Mouse (Mus musculus): ENCODE measurements around the gene Tmem127.
"Not testable (repeated sequence)": the region's sequence is repeated elsewhere in the genome, so short reads cannot be mapped to it uniquely, and the experiment has no call there.

Gene Tmem127

DNA sequence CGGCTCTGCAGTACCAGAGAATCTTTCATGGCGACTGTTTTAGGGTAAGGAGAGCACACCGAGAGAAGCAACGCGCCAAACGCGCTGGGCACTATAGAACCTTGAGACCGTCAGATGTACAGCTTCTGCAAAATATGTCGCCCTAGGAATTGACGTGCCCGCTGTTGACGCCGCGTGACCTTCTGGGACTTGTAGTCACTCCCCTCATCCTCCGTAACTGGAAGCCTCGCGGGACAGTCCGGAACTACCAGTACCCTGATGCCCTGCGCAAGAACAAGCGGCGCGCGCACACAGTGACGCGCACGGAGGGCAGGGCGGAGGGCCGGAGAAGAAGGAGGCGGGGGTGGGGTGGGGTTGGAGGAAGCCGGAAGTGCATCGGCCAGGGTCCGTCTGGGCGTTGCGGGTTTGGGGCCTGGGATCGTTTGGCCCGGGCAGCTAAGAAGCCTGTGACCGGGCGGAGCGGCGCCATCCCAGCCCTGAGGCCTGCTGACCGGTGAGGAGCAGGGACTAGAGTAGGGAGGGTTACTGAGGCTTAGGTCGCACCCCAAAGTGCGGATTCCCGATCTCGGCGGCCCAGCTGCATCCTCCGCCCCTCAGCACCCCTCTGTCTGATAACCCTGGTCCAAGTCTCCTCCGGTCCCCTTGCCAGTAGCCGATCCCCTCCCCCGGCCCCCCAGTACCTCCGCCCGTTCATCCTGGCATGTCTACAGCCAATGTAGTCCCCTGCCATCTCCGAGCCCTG is at the start of gene Tmem127, which contains the start of gene Ciao1:
Tmem127 (plus strand) TSS at position 317 of the 742 bp plus-strand sequence.
Ciao1 (minus strand) TSS at position 225 of the 742 bp plus-strand sequence.
- DNase-seq, result peak; percentile 98

- peak; percentile 21 for DNase-seq
Observed at GRCm38 (mm10) chr2:127204932-127205331, 42.8 kb upstream of the Tmem127 start.

DNA sequence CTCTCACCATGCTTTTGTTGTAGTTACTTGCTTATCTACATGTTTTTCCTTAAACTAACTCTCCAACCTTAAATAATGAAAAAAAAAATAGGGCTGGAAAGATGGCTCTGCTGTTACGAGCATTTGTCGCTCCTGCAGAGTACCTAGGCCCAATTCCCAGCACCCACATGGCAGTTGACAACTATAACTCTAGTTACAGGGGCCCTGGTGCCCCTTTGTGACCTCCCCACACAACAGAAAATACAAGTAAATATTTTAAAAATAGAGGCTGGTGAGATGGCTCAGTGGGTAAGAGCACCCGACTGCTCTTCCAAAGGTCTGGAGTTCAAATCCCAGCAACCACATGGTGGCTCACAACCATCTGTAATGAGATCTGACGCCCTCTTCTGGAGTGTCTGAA is 41.8 kb upstream of the Tmem127 start:
- DNase-seq, result not testable (repeated sequence)

- no peak for DNase-seq
Observed at GRCm38 (mm10) chr2:127206916-127207315, 40.8 kb upstream of the Tmem127 start.

DNA sequence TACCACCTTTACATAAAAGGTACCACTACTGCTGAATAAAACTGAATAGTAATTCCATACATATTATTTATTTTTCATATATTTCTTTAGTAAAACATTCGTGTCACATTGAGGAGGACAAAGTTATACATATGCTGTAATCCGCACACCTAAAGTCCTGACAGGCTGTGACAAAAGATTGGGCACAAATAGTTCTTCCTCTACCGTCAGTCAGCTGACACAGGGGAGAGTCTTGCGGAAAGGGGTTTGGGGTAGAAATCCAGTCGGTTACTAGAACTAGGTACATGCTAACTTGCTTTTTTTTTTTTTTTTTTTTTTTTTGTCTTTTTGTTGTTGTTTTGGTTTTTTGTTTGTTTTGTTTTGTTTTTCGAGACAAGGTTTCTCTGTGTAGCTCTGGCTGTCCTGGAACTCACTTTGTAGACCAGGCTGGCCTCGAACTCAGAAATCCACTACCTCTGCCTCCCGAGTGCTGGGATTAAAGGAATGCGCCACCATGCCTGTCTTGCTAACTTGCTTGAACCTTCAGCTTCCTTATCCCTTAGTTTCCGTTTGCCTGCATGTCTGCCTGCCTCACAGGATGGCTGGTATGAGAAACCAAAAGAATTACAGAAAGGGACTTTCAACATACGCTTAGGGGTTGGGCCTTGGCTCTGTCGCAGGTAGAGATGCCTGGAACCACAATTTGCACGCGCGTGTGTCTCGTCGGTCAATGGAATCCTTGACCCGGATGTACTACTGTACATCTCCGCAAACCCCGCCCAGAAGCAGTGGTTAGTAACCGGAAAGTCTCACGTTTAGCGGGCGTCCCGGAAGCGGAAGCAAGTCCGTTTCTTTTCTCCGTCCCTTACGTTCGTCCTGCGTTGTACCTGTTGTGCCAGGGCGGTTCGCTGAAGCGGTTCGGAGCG is 39.9 kb upstream of the Tmem127 start, which contains the start of the genes 1810024B03Rik and Snrnp200:
1810024B03Rik (minus strand) TSS at position 734 of the 905 bp plus-strand sequence.
Snrnp200 (plus strand) TSS at position 840 of the 905 bp plus-strand sequence.
- DNase-seq, result peak; percentile 95

- no peak for DNase-seq
Observed at GRCm38 (mm10) chr2:127208452-127208769, 39.3 kb upstream of the Tmem127 start.

DNA sequence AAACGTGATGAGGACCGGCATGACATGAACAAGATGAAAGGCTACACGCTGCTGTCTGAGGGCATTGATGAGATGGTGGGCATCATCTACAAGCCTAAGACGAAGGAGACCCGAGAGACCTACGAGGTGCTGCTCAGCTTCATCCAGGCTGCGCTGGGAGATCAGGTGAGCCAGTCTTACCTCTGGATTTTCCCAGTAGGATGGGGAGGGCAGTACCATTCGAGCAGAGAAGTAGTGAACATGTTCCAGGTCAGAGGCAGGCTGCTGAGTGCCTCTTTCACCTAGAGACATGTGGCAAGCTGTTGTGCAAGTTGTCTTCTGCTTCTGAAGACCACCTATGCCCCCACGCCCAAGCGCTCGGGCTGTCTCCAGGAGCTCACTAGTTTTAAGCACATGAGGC is 37.0 kb upstream of the Tmem127 start:
- DNase-seq, result no peak

DNA sequence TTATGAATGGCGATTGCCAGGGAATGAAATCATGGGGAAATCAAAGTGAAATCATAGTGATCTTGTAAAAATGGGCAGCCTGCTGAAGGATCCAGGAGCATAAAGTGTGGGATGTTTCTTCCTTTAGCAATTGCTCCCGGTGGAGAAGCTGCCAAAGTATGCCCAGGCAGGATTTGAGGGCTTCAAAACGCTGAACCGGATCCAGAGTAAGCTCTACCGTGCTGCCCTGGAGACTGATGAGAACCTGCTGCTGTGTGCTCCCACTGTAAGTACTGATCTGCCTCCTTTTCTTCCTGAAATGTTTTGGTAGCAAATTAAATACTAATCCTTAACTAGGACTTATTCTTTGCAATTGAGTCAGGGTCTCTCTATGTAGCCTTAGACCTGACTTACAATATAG is 30.0 kb upstream of the Tmem127 start:
- no peak for DNase-seq

- no peak for DNase-seq
Observed at GRCm38 (mm10) chr2:127225261-127225660, 22.4 kb upstream of the Tmem127 start.

DNA sequence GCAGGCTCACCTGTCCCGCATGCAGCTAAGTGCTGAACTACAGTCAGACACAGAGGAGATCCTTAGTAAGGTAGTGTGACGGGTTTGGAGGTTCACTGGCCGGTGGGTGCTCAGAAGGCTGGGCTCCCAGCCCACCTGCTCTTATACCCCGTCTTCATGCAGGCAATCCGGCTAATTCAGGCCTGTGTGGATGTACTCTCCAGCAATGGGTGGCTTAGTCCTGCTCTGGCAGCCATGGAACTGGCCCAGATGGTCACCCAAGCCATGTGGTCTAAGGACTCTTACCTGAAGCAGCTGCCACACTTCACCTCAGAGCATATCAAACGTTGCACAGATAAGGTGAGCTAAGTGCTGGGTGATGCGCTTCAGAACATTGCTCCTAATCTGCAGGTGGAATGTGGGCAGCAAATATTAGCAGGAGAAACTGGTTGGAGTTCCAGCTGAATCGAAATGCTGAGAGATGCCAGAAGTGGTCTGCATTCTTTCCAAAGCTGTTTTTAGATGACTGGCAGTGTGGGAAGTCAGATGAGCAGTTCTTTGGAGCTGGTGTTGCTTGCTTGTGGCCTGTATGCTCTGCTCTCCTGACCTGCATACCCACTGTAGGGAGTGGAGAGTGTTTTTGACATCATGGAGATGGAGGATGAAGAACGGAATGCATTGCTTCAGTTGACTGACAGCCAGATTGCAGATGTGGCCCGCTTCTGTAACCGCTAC is 9.7 kb upstream of the Tmem127 start:
- DNase-seq, result no peak

- DNase-seq, result peak; percentile 55
Observed at GRCm38 (mm10) chr2:127240065-127240464, 7.6 kb upstream of the Tmem127 start.

DNA sequence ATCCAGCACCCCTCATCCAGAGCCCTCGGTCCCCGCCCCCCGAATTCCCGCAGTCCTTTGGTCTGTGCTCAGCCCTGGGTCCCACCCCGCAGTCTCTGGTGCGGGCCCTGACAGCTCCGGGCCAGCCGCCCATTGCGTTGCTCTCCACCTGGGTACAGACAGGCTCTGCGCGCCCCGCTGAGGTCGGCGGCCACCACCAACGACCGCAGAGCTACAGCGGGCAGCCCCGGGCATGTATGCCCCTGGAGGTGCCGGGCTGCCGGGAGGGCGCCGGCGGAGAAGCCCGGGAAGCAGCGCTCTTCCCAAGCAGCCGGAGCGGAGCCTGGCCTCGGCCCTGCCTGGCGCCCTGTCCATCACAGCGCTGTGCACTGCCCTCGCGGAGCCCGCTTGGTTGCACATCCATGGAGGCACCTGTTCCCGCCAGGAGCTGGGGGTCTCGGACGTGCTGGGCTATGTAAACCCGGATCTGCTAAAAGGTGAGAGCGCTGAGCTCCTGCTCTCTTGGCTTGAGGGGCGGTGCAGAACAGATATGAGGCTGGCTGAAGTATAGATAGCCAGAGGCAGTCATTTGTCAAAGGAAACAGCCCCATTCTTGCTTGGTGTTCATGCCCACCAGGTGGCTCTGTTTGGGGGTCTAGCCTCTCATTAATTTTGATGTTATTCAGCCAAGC is 761 bp downstream of the Tmem127 start:
- DNase-seq, result peak; percentile 41

- no peak for DNase-seq
Observed at GRCm38 (mm10) chr2:127250291-127251008, 2.7 kb downstream of the Tmem127 start.

- no peak for DNase-seq
Observed at GRCm38 (mm10) chr2:127251457-127251856, 3.7 kb downstream of the Tmem127 start.

GRCm38 (mm10) chr2:127251880-127252527 is 4.3 kb downstream of the Tmem127 start:
- no peak for DNase-seq

GRCm38 (mm10) chr2:127252787-127253186 is 5.1 kb downstream of the Tmem127 start:
- DNase-seq, result no peak

DNA sequence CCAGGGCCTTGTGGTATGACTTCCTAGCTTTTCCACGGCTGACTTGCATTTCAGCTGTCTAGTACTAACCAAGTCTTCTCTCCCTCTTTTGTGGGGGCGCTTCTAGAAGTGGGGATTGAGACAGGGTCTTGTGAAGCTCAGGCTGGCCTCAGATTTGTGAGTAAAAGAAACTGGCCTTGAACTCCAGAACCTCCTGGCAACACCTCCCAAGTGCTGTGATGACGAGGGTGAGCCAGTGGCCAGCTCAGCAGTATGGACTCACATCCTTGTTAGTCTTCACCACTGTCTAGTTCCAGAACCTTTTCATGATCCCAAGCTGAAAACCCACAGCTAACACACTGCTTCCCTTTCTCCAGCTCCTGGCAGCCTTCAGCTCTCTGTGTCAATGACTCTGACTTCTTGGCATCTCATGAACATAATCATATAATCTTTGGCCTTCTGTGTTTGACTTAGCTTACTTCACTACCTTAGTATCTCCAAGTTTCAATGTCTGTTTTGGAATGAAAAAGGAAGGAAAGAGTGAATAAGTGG is 7.0 kb downstream of the Tmem127 start:
- DNase-seq, result no peak

DNA sequence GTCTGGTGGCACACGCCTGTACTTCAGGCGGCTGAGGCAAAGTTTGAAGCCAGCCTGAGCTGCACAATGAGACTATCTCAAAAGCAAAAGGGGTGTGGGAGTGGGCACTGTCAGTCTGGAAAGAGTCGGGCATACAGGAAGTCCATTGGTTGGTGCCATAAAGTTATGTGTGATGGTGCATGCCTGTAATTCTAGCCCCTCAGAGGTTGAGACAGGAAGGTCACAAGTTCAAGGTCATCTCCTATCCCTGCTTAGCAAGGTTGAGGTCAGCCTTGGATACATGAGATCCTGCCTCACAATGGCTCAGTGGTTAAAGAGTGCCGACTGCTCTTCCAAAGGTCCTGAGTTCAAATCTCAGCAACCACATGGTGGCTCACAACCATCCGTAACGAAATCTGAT is 7.6 kb downstream of the Tmem127 start:
- no peak for DNase-seq

GRCm38 (mm10) chr2:127259340-127259739 is 11.6 kb downstream of the Tmem127 start:
- DNase-seq, result no peak

DNA sequence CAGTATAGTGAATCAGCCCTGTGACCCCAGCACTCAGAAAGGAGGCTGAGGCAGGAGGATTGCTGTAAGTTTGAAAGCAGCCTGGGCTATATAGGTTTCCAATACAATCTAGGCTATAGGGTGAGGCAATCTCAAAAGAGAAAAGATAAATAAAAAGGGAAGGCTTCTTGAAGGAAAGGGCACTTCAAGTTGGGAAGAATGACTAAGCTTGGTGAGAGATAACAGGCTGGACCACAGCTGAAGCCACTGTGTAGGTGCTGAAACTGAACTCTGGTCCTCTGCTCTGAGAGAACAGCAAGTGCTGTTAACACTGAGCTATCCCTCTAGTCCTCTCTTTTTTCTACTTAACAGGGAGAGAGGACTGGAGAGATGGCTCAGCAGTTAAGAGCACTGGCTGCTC is 14.8 kb downstream of the Tmem127 start:
- DNase-seq, result no peak

DNA sequence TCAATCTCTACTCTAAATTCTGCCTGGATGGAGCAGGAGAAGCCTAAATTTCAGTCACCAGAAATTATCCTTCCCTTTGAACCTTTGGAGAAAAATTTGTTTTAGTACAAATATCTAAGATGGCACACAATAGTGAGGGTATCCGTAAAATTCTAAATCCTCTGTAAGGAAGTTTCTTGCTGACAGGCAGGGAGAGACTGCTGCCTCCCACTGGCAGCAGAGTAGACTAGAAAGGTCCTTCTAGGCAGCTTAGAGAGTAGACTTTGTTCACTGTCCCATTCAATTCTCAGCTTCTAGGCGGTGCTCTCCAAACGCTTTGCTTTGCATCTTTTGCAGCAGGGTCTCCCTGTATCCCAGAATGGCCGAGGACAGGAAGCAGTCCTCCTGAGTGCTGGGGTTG is 20.1 kb downstream of the Tmem127 start:
- no peak for DNase-seq

Measured in kidney, adult 11 months (tissue).